Mouse (Mus musculus) liver, embryonic 16.5 days (tissue): ENCODE results near the gene Keap1. TPM values are rescaled to one million over a fixed set of nuclear protein-coding genes. Genes with fewer than 3 reads are reported as not detected.
A peak's percentile ranks its signal among the peaks of the same experiment; 100 is the strongest.

Experiments used
- ATAC-seq: fragments of 200-750 bp; cut with Nextera tagmentation; 2 replicates; pipeline ENCODE4 v1.8.0; 2017; ENCODE audit warnings: low read depth, mild to moderate bottlenecking, moderate number of reproducible peaks, moderate library complexity
- H3K27ac ChIP-seq: fragments of 300-500 bp; sonication (generic); 2 replicates; pipeline ENCODE4 v1.5.1; 2014; ENCODE audit warnings: mild to moderate bottlenecking, low read length
- H3K27me3 ChIP-seq: fragments of 300-500 bp; sonication (generic); 2 replicates; pipeline ENCODE4 v1.6.1; 2014; ENCODE audit warnings: low read depth, low read length, mixed read lengths; ENCODE audit not compliant: control insufficient read depth, insufficient read depth
- H3K36me3 ChIP-seq: fragments of 300-500 bp; sonication (generic); 2 replicates; pipeline ENCODE4 v1.6.1; 2014; ENCODE audit warnings: mild to moderate bottlenecking; ENCODE audit not compliant: control insufficient read depth, insufficient read depth
- H3K4me1 ChIP-seq: fragments of 300-500 bp; sonication (generic); 2 replicates; pipeline ENCODE4 v1.6.1; 2014; ENCODE audit warnings: low read depth, low read length, mixed read lengths; ENCODE audit not compliant: control insufficient read depth
- H3K4me2 ChIP-seq: fragments of 300-500 bp; sonication (generic); 2 replicates; pipeline ENCODE4 v1.6.1; 2014; ENCODE audit warnings: low read depth, low read length, mixed read lengths
- H3K4me3 ChIP-seq: fragments of 300-500 bp; sonication (generic); 2 replicates; pipeline ENCODE4 v1.5.1; 2014; ENCODE audit warnings: low read depth, mild to moderate bottlenecking, low read length
- H3K9ac ChIP-seq: fragments of 300-500 bp; sonication (generic); 2 replicates; pipeline ENCODE4 v1.6.1; 2014; ENCODE audit warnings: low read depth, low read length
- H3K9me3 ChIP-seq: fragments of 300-500 bp; sonication (generic); replicated peaks from 2 replicates; pipeline ENCODE4 v1.6.1; 2016; ENCODE audit warnings: low read length; ENCODE audit not compliant: control insufficient read depth
- WGBS: fragments of 180-500 bp; shearing (Covaris S2); extraction: QIAGEN DNeasy Blood & Tissue Kit; methylation state at CpG from one replicate; pipeline ENCODE4 v1.1.7; 2014; ENCODE audit not compliant: insufficient replicate concordance; 5-methylcytosine and 5-hydroxymethylcytosine counted together
- polyA plus RNA-seq: library from polyadenylated mRNA; unstranded; fragments of >200 nt; fragmentation: Nextera tagmentation; extraction: Ambion mirVana; gene quantifications from 2 replicates; pipeline ENCODE4 v1.2.1, GENCODE M21; 2015

The Keap1 gene
- polyA plus RNA-seq, 1 experiment from 2014 or later = 27.7 TPM

- H3K4me3 ChIP-seq = no peak overlapping the region
- ATAC-seq = no peak
- peaks cover 9% of the 10 kb centered on the region; the same call in 1 of the 2 replicates for H3K4me1 ChIP-seq
- no peak overlapping the region for H3K27ac ChIP-seq
- peaks cover 63% of the 10 kb centered on the region for H3K27me3 ChIP-seq
- no peak overlapping the region for H3K4me2 ChIP-seq
- H3K36me3 ChIP-seq = no peaks in the 10 kb centered on the region
- 29% methylated on average over 2 of the region's 2 CpGs for WGBS
- H3K9me3 ChIP-seq = no peaks in the 10 kb centered on the region
- H3K9ac ChIP-seq = no peak overlapping the region
Observed at GRCm38 (mm10) chr9:21250509-21250908, 11.3 kb upstream of the Keap1 start.

GRCm38 (mm10) chr9:21249629-21250508, 10.7 kb upstream of the Keap1 start:
- 24% methylated on average over 17 of the region's 17 CpGs for WGBS
- H3K9ac ChIP-seq = no peak overlapping the region
- peak; percentile 59 for ATAC-seq
- H3K27ac ChIP-seq = no peak overlapping the region
- H3K36me3 ChIP-seq = no peaks in the 10 kb centered on the region
- peaks cover 10% of the 10 kb centered on the region for H3K4me1 ChIP-seq
- H3K4me2 ChIP-seq = no peak overlapping the region
- H3K27me3 ChIP-seq = peaks cover 69% of the 10 kb centered on the region
- H3K9me3 ChIP-seq = no peaks in the 10 kb centered on the region
- H3K4me3 ChIP-seq = no peak overlapping the region

- H3K4me2 ChIP-seq = peak within 1 kb of the TSS; percentile 48
- H3K27me3 ChIP-seq = peaks cover 85% of the 10 kb centered on the region
- no peaks in the 10 kb centered on the region for H3K9me3 ChIP-seq
- WGBS = 3% methylated on average over 30 of the region's 30 CpGs
- ATAC-seq = peak; percentile 40; the same call in 1 of the 2 replicates
- peak within 1 kb of the TSS; percentile 40 for H3K4me3 ChIP-seq
- 0 out of 2 replicates have a peak within 1 kb of the TSS, but pooled peaks have one; percentile 33 for H3K9ac ChIP-seq
- peaks cover 19% of the 10 kb centered on the region for H3K4me1 ChIP-seq
- no peaks in the 10 kb centered on the region for H3K36me3 ChIP-seq
- no peak within 1 kb of the TSS for H3K27ac ChIP-seq
Observed at GRCm38 (mm10) chr9:21248326-21248725, 9.2 kb upstream of the Keap1 start, which contains the start of gene S1pr5. Gene S1pr5, minus strand, starts transcription at chr9:21248443.

- no peaks in the 10 kb centered on the region for H3K36me3 ChIP-seq
- WGBS = 87% methylated on average over 1 of the region's 1 CpGs
- no peak overlapping the region for H3K27ac ChIP-seq
- H3K9ac ChIP-seq = no peak overlapping the region
- ATAC-seq = no peak
- peaks cover 19% of the 10 kb centered on the region for H3K4me1 ChIP-seq
- peaks cover 91% of the 10 kb centered on the region for H3K27me3 ChIP-seq
- no peak overlapping the region for H3K4me2 ChIP-seq
- H3K4me3 ChIP-seq = no peak overlapping the region
- H3K9me3 ChIP-seq = no peaks in the 10 kb centered on the region
Observed at GRCm38 (mm10) chr9:21246342-21246741, 7.2 kb upstream of the Keap1 start.

- ATAC-seq = no peak
- no peak overlapping the region for H3K9ac ChIP-seq
Observed at GRCm38 (mm10) chr9:21245113-21245487, 5.9 kb upstream of the Keap1 start.

GRCm38 (mm10) chr9:21244428-21245112, 5.4 kb upstream of the Keap1 start:
- H3K9ac ChIP-seq = no peak overlapping the region
- peaks cover 73% of the 10 kb centered on the region for H3K27me3 ChIP-seq
- no peak; the same call in 1 of the 2 replicates for ATAC-seq

More at GRCm38 (mm10) chr9:21245113-21245487, 5.9 kb upstream of the Keap1 start:
- peaks cover 78% of the 10 kb centered on the region for H3K27me3 ChIP-seq
- no peaks in the 10 kb centered on the region for H3K9me3 ChIP-seq
- H3K4me1 ChIP-seq = peaks cover 19% of the 10 kb centered on the region
- peak overlapping the region; percentile 46 for H3K4me3 ChIP-seq
- H3K36me3 ChIP-seq = no peaks in the 10 kb centered on the region
- WGBS = 4% methylated on average over 16 of the region's 16 CpGs
- H3K27ac ChIP-seq = no peak overlapping the region
- H3K4me2 ChIP-seq = peak overlapping the region; percentile 60

GRCm38 (mm10) chr9:21243826-21244427, 4.8 kb upstream of the Keap1 start:
- peak overlapping the region; percentile 46 for H3K4me3 ChIP-seq
- no peaks in the 10 kb centered on the region for H3K36me3 ChIP-seq
- peaks cover 67% of the 10 kb centered on the region for H3K27me3 ChIP-seq
- 10% methylated on average over 42 of the region's 42 CpGs for WGBS
- H3K4me1 ChIP-seq = peaks cover 23% of the 10 kb centered on the region
- ATAC-seq = no peak
- H3K9ac ChIP-seq = no peak overlapping the region
- peak overlapping the region; percentile 60 for H3K4me2 ChIP-seq
- no peaks in the 10 kb centered on the region for H3K9me3 ChIP-seq
- no peak overlapping the region for H3K27ac ChIP-seq

More at GRCm38 (mm10) chr9:21244428-21245112, 5.4 kb upstream of the Keap1 start:
- Histone ChIP-seq H3K27ac (no peak overlapping the region), H3K36me3 (no peaks in the 10 kb centered on the region), H3K4me3 (peak overlapping the region; percentile 46), H3K9me3 (no peaks in the 10 kb centered on the region), H3K4me1 (peaks cover 19% of the 10 kb centered on the region), H3K4me2 (peak overlapping the region; percentile 60)
- 1% methylated on average over 72 of the region's 72 CpGs for WGBS

GRCm38 (mm10) chr9:21241343-21241742, 2.2 kb upstream of the Keap1 start:
- Histone ChIP-seq H3K4me2 (no peak overlapping the region), H3K27me3 (peaks cover 45% of the 10 kb centered on the region), H3K36me3 (no peaks in the 10 kb centered on the region), H3K27ac (no peak overlapping the region), H3K9ac (no peak overlapping the region), H3K9me3 (no peaks in the 10 kb centered on the region), H3K4me1 (peaks cover 31% of the 10 kb centered on the region), H3K4me3 (no peak overlapping the region)
- ATAC-seq = no peak
- 3% methylated on average over 11 of the region's 11 CpGs for WGBS
